Mouse (Mus musculus) 3134 (cell line): ENCODE measurements around the gene Ankrd61.

Experiments
- DNase-seq: peaks from one replicate; pipeline ENCODE4 v3.0.0-alpha.2; 2011; ENCODE audit warnings: low spot score; ENCODE audit not compliant: insufficient read length; ENCODE audit errors: extremely low read depth

Ankrd61 gene

DNA sequence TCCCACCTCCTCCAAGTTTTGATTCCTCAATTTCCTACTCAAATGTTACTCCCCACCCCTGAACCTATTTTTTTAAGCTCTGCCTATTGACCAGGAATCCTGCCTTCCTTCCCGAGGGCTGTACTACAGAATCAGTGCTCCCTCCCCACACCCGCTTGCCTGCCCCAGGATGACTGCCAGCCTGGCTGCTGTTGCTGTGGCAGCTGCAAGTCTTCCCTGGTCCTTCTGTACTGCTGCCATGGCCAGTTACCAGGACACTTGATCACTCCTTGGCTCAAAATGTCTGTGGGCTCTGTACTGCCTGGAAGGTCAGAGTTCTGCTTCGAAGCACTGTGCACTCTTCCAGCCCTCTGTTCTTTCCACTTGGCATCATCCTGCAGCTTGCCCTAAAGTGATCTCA, 4.6 kb upstream of the Ankrd61 start:
- DNase-seq, result no peak

DNA sequence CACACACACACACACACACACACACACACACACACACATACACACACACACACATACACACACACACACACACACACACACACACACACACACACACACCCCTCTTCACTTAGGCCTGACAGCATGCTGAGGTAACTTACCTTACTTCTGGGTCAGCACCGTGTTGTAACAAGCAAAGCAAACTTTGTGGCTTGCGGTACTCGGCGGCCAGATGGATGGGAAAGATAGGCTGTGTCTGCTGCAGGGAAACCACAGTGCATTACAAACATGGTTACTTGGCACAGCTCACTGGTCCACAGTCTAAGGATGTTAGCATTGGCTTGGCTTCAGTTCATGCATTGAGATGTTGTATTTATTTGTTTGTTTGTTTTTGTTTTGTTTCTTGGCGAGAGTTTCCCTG, 4.1 kb downstream of the Ankrd61 start:
- DNase-seq, result no peak

DNA sequence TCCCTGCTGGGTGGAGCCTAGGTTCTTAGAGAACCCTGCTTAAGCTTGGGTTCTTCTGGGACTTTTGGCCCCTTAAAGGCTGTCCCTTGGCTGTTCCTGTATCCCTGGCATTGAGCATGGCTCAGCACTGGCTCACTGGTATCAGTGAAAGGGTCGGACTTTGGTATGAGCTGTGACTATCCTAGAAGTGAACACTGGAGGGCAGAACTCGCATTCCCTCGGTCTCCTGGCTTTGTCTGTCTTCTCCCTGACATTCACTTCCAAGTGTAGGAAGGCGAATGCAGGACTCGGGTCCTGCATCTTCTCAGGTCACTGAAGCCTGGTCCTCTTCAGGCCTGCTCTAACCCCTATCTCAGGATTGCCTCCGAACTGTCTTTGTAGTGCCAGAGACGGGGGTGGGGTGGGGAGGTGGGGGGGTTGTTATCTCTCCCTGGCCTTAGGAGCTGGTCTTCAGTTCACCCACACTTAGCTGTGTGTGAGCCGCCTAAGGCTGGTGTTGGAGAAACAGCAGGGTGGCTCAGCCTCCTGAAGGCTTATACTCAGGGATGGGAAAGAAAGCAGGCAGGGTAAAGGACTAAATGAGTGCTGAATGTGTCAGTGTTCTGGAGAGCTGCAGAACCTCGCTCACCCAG, 5.1 kb downstream of the Ankrd61 start:
- no peak for DNase-seq

DNA sequence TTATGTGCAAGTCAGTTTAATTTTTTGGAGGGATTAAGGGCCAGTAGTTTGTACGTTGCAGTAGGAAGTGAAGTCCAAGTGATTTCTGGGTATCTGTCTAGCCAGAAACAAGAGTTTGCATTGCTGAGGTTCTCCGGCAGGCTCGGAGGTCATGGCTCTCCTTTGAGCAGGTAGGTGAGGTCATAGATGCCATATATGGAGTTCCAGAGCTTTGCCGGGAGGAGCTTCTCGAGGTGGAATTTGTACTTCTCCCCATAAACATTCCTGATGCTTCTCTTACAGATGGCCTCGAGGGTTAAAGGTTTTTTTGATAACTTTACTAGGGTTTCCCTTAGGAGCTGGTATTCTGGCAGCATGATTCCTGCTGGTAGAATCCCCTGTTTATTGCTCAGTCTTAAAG, 6.7 kb downstream of the Ankrd61 start:
- no peak for DNase-seq

DNA sequence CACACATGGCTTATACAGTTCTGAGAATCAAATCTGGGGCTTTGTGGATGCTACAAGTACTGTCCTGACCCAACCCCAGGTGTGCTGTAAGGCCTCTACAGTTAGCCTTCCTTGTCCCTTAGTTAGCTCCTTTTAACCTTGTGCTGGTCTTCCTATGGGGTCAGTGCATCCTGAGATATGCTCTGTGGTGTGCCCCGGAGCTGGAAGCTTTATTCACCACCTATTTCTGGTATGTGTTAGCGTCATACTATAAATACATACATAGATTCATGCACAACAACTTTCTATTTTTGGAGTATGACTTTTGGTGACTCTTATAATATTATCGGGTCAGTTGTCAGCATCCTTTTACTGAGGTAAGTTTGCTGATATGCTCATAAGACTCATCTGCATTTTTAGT, 12.2 kb downstream of the Ankrd61 start:
- DNase-seq, result no peak

DNA sequence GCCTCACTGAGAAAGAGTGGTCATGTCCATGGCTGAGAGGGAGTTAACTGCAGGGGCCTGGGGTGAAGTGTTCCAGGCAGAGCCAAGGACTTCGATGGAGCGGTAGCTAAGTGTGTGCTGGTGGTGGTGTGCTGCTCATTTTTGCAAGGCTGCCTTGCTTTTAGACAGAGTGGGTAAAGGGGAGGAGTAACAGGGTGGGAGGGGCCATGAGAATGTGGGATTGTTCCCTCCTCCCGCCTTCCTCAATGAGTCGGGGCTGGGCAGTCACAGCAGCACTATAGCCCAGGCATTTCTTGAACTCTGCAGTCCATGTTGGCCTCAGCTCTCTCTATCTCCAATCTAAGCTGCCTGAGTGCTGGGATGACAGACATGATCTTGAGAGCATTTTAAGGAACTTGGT, 22.9 kb downstream of the Ankrd61 start:
- no peak for DNase-seq

DNA sequence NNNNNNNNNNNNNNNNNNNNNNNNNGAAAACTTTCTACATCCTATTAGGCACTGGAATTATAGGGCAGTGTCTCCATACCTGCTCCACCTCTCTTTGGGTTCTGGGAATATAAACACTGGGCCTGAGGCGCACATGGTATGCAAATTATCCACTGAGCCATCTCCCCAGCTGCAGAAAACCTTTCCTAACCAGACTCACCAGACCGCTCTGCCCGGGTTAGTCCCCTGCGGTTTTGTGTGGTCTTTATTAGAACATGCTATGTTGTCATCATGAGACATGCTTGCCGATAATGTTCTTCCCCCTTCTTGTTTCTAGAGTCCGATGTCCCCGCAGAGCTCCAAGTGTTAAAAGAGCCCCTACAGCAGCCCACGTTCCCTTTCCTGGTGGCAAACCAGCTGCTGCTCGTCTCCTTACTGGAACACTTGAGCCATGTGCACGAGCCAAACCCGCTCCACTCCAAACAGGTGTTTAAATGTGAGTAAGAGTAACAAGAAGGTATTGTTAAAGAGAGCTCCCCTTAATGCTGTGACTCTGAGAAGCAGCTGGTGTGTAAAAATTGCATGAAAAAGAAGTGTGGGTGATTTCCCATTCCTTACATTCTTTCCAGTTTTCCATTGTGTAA, 25.8 kb downstream of the Ankrd61 start:
- DNase-seq, result no peak
